Comparison of ENCODE assay signal across 8 mouse cellular contexts in genomic region chr8:84024171-84024570, GRCm38 (mm10). TPM values are rescaled to one million over a fixed set of nuclear protein-coding genes. Genes with fewer than 3 reads are reported as not detected.
DNase-seq lines count a peak whose midpoint lies in the region; ATAC-seq and TF ChIP-seq lines count a peak whose summit lies in the region.
"Had no signal": no experiment of that assay in that cellular context is flagged by ENCODE, and none has a peak within 500 bp of the region (broad histone marks: within the 10 kb centered on the region; RNA-seq: fewer than 3 reads in every experiment).

No protein-coding gene starts in this region.

- peak overlapping the region; percentile 40; the same call in 1 of the 2 replicates for H3K4me2 ChIP-seq in intestine, embryonic 14.5 days (ENCODE audit: low read length)
- H3K4me2 ChIP-seq in intestine, embryonic 16.5 days (ENCODE audit: low read depth, low read length), result no peak overlapping the region
- H3K4me2 ChIP-seq in intestine, embryonic 15.5 days (replicated peaks), result peak overlapping the region; percentile 56

- H3K4me3 ChIP-seq in intestine, embryonic 14.5 days (ENCODE audit: low read depth, low read length), result no peak overlapping the region
- H3K4me3 ChIP-seq in intestine, embryonic 16.5 days (ENCODE audit: low read length), result no peak overlapping the region
- H3K4me3 ChIP-seq in E14TG2a.4 (replicated peaks; ENCODE audit: low read length), result no peak overlapping the region
- no peak overlapping the region for H3K4me3 ChIP-seq in intestine, embryonic 15.5 days (replicated peaks)
- H3K4me3 ChIP-seq: megakaryocyte, embryonic 14.5 days had no signal

- peak; percentile 80 for DNase-seq in intestine, embryonic 14.5 days (ENCODE audit: low spot score)
- DNase-seq in T-cell, adult 2 months (ENCODE audit: low spot score), result peak; percentile 63

- H3K9me3 ChIP-seq in intestine, embryonic 14.5 days (ENCODE audit: control insufficient read depth, low read length), result no peaks in the 10 kb centered on the region
- no peaks in the 10 kb centered on the region for H3K9me3 ChIP-seq in intestine, embryonic 16.5 days (ENCODE audit: control insufficient read depth, low read length)
- H3K9me3 ChIP-seq in E14TG2a.4 (ENCODE audit: low read length), result no peaks in the 10 kb centered on the region
- no peaks in the 10 kb centered on the region for H3K9me3 ChIP-seq in intestine, embryonic 15.5 days
- H3K9me3 ChIP-seq: megakaryocyte, embryonic 14.5 days had no signal

- WGBS in intestine, embryonic 14.5 days, result 19% methylated on average over 10 of the region's 10 CpGs
- WGBS in intestine, embryonic 16.5 days, result 17% methylated on average over 10 of the region's 10 CpGs
- 15% methylated on average over 10 of the region's 10 CpGs for WGBS in intestine, embryonic 15.5 days

- no peaks in the 10 kb centered on the region for H3K36me3 ChIP-seq in intestine, embryonic 14.5 days (ENCODE audit: control insufficient read depth, insufficient read depth, low read length)
- H3K36me3 ChIP-seq in intestine, embryonic 16.5 days (ENCODE audit: control insufficient read depth, insufficient read depth, low read length), result no peaks in the 10 kb centered on the region
- H3K36me3 ChIP-seq in E14TG2a.4 (ENCODE audit: insufficient read depth, low read length), result peaks cover 13% of the 10 kb centered on the region
- no peaks in the 10 kb centered on the region for H3K36me3 ChIP-seq in intestine, embryonic 15.5 days

- peaks cover 33% of the 10 kb centered on the region for H3K4me1 ChIP-seq in intestine, embryonic 14.5 days (replicated peaks; ENCODE audit: control insufficient read depth, insufficient read depth, low read length)
- H3K4me1 ChIP-seq in intestine, embryonic 16.5 days (ENCODE audit: control insufficient read depth, insufficient read depth, low read length), result peaks cover 41% of the 10 kb centered on the region
- H3K4me1 ChIP-seq in E14TG2a.4 (replicated peaks; ENCODE audit: low read depth, low read length), result peaks cover 94% of the 10 kb centered on the region
- peaks cover 47% of the 10 kb centered on the region for H3K4me1 ChIP-seq in intestine, embryonic 15.5 days (replicated peaks)

- peak; percentile 92 for TF ChIP-seq CTCF in E14TG2a.4 (conservative IDR thresholded peaks at IDR 0.05; ENCODE audit: low read length)

- no peak overlapping the region for H3K9ac ChIP-seq in intestine, embryonic 14.5 days (ENCODE audit: low read length)
- no peak overlapping the region for H3K9ac ChIP-seq in intestine, embryonic 16.5 days (ENCODE audit: low read depth, low read length)
- no peak overlapping the region for H3K9ac ChIP-seq in intestine, embryonic 15.5 days

- peaks cover 10% of the 10 kb centered on the region; the same call in 1 of the 2 replicates for H3K27me3 ChIP-seq in intestine, embryonic 14.5 days (replicated peaks; ENCODE audit: control insufficient read depth, insufficient read depth, low read length)
- no peaks in the 10 kb centered on the region for H3K27me3 ChIP-seq in intestine, embryonic 16.5 days (replicated peaks; ENCODE audit: control insufficient read depth, insufficient read depth, low read length)
- H3K27me3 ChIP-seq in E14TG2a.4 (ENCODE audit: insufficient read depth, low read length), result peaks cover 8% of the 10 kb centered on the region; the same call in 1 of the 2 replicates
- H3K27me3 ChIP-seq in intestine, embryonic 15.5 days (replicated peaks), result peaks cover 8% of the 10 kb centered on the region; the same call in 1 of the 2 replicates

- ATAC-seq in intestine, embryonic 14.5 days (replicated peaks; ENCODE audit: low FRiP score, low TSS enrichment, low read depth), result no peak
- ATAC-seq in intestine, embryonic 16.5 days, result no peak
- no peak for ATAC-seq in intestine, embryonic 15.5 days
- ATAC-seq in megakaryocyte progenitor cell, adult 5-6 weeks (replicated peaks; ENCODE audit: poor library complexity), result peak; percentile 56
- no peak for ATAC-seq in monocyte, adult 5-6 weeks (replicated peaks; ENCODE audit: insufficient number of reproducible peaks, low FRiP score, low TSS enrichment, poor library complexity, severe bottlenecking)

- no peak overlapping the region for H3K27ac ChIP-seq in intestine, embryonic 14.5 days (ENCODE audit: low read depth)
- H3K27ac ChIP-seq in intestine, embryonic 16.5 days (ENCODE audit: low read length), result no peak overlapping the region
- H3K27ac ChIP-seq in intestine, embryonic 15.5 days, result 0 out of 2 replicates have a peak overlapping the region, but pooled peaks have one; percentile 17

RNA-seq across cellular contexts. Expression of gene Palm3, which starts 2.9 kb away (rescaled TPM):
- 5.8 and 7.0 TPM in 2 replicates for polyA plus RNA-seq in intestine, embryonic 14.5 days (2014; fragmentation: Nextera tagmentation; extraction: Ambion mirVana)
- 5.8 and 6.4 TPM in 2 replicates for polyA plus RNA-seq in intestine, embryonic 16.5 days (2015; fragmentation: Nextera tagmentation; extraction: Ambion mirVana)
- polyA plus RNA-seq in intestine, embryonic 15.5 days (2015; fragmentation: Nextera tagmentation; extraction: Ambion mirVana), result 8.9 and 9.4 TPM in 2 replicates
- total RNA-seq in megakaryocyte progenitor cell, adult 5-6 weeks (2015), result not detected in 2 replicates
- not detected in 2 replicates for total RNA-seq in megakaryocyte progenitor cell, adult 5-6 weeks (2017)
- 0.19 to 0.95 TPM in 2 of 3 replicates, not detected in the other for total RNA-seq in monocyte, adult 5-6 weeks (2017)

RNA-seq across cellular contexts. Expression of gene 2210011C24Rik, which starts 12.2 kb away (rescaled TPM):
- 1.3 and 1.6 TPM in 2 replicates for polyA plus RNA-seq in intestine, embryonic 14.5 days (2014; fragmentation: Nextera tagmentation; extraction: Ambion mirVana)
- 2.1 and 3.1 TPM in 2 replicates for polyA plus RNA-seq in intestine, embryonic 16.5 days (2015; fragmentation: Nextera tagmentation; extraction: Ambion mirVana)
- 1.5 and 1.6 TPM in 2 replicates for polyA plus RNA-seq in intestine, embryonic 15.5 days (2015; fragmentation: Nextera tagmentation; extraction: Ambion mirVana)
- not detected in 2 replicates for total RNA-seq in megakaryocyte progenitor cell, adult 5-6 weeks (2015)
- not detected in 2 replicates for total RNA-seq in megakaryocyte progenitor cell, adult 5-6 weeks (2017)
- not detected in 3 replicates for total RNA-seq in monocyte, adult 5-6 weeks (2017)

RNA-seq across cellular contexts. Expression of gene Il27ra, which starts 18.2 kb away (rescaled TPM):
- 0.69 and 1.2 TPM in 2 replicates for polyA plus RNA-seq in intestine, embryonic 14.5 days (2014; fragmentation: Nextera tagmentation; extraction: Ambion mirVana)
- 1.2 and 1.4 TPM in 2 replicates for polyA plus RNA-seq in intestine, embryonic 16.5 days (2015; fragmentation: Nextera tagmentation; extraction: Ambion mirVana)
- 1.3 and 1.5 TPM in 2 replicates for polyA plus RNA-seq in intestine, embryonic 15.5 days (2015; fragmentation: Nextera tagmentation; extraction: Ambion mirVana)
- 0.85 and 1.9 TPM in 2 replicates for total RNA-seq in megakaryocyte progenitor cell, adult 5-6 weeks (2015)
- total RNA-seq in megakaryocyte progenitor cell, adult 5-6 weeks (2017), result 1.9 TPM in 2 replicates
- total RNA-seq in monocyte, adult 5-6 weeks (2017), result 7.4 to 27.0 TPM (median 8.4 TPM) in 3 replicates

RNA-seq across cellular contexts. Expression of gene Rln3, which starts 20.6 kb away (rescaled TPM):
- polyA plus RNA-seq in intestine, embryonic 14.5 days (2014; fragmentation: Nextera tagmentation; extraction: Ambion mirVana), result 0.40 and 0.41 TPM in 2 replicates
- polyA plus RNA-seq in intestine, embryonic 16.5 days (2015; fragmentation: Nextera tagmentation; extraction: Ambion mirVana), result 0.23 and 0.37 TPM in 2 replicates
- polyA plus RNA-seq in intestine, embryonic 15.5 days (2015; fragmentation: Nextera tagmentation; extraction: Ambion mirVana), result 0.28 and 0.31 TPM in 2 replicates
- not detected in 2 replicates for total RNA-seq in megakaryocyte progenitor cell, adult 5-6 weeks (2015)
- not detected in 2 replicates for total RNA-seq in megakaryocyte progenitor cell, adult 5-6 weeks (2017)
- total RNA-seq in monocyte, adult 5-6 weeks (2017), result not detected in 3 replicates

RNA-seq across cellular contexts. Expression of gene 1700067K01Rik, which starts 22.9 kb away (rescaled TPM):
- 0.39 and 0.66 TPM in 2 replicates for polyA plus RNA-seq in intestine, embryonic 14.5 days (2014; fragmentation: Nextera tagmentation; extraction: Ambion mirVana)
- 0.66 and 0.84 TPM in 2 replicates for polyA plus RNA-seq in intestine, embryonic 16.5 days (2015; fragmentation: Nextera tagmentation; extraction: Ambion mirVana)
- 0.86 and 0.87 TPM in 2 replicates for polyA plus RNA-seq in intestine, embryonic 15.5 days (2015; fragmentation: Nextera tagmentation; extraction: Ambion mirVana)
- 0.67 TPM in 1 of 2 replicates, not detected in the other for total RNA-seq in megakaryocyte progenitor cell, adult 5-6 weeks (2015)
- 0.37 and 2.0 TPM in 2 replicates for total RNA-seq in megakaryocyte progenitor cell, adult 5-6 weeks (2017)
- not detected in 3 replicates for total RNA-seq in monocyte, adult 5-6 weeks (2017)
